Mouse (Mus musculus) brown adipose tissue, adult 24 weeks (tissue): ENCODE data around the gene Myh14. TPM values are rescaled to one million over a fixed set of nuclear protein-coding genes. Genes with fewer than 3 reads are reported as not detected.

ENCODE experiments used
- H3K27ac ChIP-seq: fragments of 200-500 bp; replicated peaks from 2 replicates; pipeline ENCODE4 v1.5.1; 2012; ENCODE audit warnings: low read depth, mild to moderate bottlenecking, low read length
- H3K4me1 ChIP-seq: fragments of 200-500 bp; 2 replicates; pipeline ENCODE4 v1.6.1; 2012; ENCODE audit warnings: low read length, mixed read lengths; ENCODE audit not compliant: control insufficient read depth, insufficient read depth, insufficient read length
- H3K4me3 ChIP-seq: fragments of 200-500 bp; 2 replicates; pipeline ENCODE4 v1.5.1; 2012; ENCODE audit warnings: low read depth, mild to moderate bottlenecking, low read length, moderate library complexity; ENCODE audit not compliant: insufficient read depth
- polyA plus RNA-seq: library from polyadenylated mRNA; stranded (reverse); fragments of >200 nt; gene quantifications from 2 replicates; pipeline ENCODE4 v1.2.4, GENCODE M21; 2012; ENCODE audit not compliant: missing spikeins, insufficient read depth, insufficient read length

The Myh14 gene
- polyA plus RNA-seq, 1 experiment: 7.3 TPM

GRCm38 (mm10) chr7:44685531-44686402 lies 15.1 kb upstream of the Myh14 start:
- Histone ChIP-seq H3K4me3 (no peak overlapping the region), H3K27ac (no peak overlapping the region), H3K4me1 (no peaks in the 10 kb centered on the region)

DNA sequence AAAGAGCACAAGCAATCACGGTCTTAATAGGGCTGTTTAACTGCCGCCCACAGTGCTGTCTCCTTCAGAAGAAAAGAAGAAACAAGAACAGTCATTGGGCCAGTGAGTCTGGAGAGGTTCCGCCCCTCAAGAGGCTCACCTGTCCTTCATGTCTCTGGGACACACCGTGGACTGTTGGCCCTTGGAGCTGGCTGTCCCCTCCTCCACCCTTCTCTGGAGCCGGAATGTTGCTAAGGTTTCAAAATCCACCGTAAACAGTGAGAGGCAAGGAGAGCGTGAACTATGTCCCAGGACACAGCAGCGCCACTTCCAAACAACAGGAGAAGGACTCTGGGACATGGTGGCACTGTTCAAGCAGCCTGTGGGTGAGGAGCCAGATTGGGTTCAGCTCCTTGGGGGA lies 13.0 kb upstream of the Myh14 start:
- Histone ChIP-seq H3K4me1 (no peaks in the 10 kb centered on the region), H3K27ac (no peak overlapping the region), H3K4me3 (no peak overlapping the region)

DNA sequence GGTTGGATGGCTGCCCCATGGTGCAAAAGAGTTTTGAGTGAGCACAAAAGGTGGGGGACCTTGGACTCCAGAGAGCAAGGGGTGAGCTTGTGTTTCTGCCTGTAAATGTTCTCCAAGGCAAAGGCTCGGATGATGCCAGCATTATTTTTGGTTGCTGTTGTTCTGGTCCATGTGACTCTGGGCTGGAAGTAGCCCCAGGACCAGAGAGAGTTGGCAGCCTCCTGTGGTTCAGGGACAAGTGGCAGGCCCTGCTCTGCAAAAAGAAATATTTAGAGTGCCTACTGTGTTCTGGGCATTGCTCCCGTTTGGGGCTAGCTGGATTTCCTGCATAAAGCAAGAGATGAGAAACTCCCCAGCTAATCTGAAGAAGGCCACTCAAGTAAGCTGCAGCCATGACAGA lies 6.0 kb upstream of the Myh14 start:
- Histone ChIP-seq H3K27ac (no peak overlapping the region), H3K4me3 (no peak overlapping the region), H3K4me1 (no peaks in the 10 kb centered on the region)

- no peaks in the 10 kb centered on the region for H3K4me1 ChIP-seq
- H3K27ac ChIP-seq: no peak overlapping the region
- H3K4me3 ChIP-seq: no peak overlapping the region
Observed at GRCm38 (mm10) chr7:44676126-44676525, 5.5 kb upstream of the Myh14 start.

DNA sequence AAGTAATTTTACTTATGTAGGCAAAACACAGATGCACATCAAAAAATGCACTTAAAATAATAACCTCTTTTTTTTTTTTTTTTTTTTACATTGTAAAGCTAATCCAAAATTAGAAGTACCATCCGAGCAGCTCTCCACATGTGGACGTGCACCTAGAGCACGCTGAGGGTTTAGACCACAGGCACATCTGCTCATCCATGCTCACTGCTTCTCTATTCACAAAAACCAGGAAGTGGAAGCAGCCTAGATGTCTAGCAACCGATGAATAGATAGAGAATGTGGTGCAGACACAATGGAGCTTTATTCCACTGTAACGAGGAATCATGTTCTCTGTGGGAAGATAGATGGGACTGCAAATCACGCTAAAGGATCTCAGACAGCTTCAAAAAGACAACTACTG lies 4.5 kb upstream of the Myh14 start:
- Histone ChIP-seq H3K27ac (no peak overlapping the region), H3K4me1 (no peaks in the 10 kb centered on the region), H3K4me3 (no peak overlapping the region)

DNA sequence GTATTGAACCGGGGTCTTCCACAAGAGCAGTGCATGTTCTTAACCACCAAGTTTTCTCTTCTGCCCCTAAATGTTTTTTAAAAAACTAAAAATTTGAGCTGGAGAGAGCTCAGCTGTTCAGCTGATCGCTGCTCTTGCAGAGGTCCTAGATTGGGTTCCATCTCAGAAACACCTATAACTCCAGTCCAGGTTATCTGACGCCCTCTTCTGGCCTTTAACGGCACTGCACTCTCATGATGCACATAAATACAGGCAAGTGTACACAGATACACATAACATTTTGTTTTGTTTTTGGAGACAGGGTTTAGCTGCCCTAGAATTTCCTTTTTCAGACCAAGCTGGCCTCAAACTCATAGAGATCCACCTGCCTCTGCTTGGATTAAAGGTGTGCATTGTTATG lies 3.9 kb upstream of the Myh14 start:
- Histone ChIP-seq H3K4me3 (no peak overlapping the region), H3K27ac (no peak overlapping the region), H3K4me1 (no peaks in the 10 kb centered on the region)

DNA sequence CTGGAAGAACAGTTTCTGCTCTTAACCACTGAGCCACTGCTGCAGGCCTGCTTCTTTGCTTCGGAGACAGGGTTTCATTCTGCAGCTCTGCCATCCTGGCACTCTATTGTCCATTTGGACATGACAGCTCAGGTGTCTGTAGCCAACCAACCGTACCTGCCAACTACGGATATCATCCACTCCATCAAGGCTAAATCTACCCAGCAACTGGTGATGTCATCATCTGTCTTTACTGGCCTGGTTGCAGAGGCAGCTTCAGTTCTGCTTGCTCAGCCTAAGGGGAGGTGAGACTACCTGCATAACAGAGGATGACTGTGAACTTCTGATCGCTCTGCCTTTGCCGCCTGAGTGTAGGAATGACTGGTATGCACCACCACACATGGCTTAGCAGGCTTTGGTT lies 1.6 kb upstream of the Myh14 start:
- Histone ChIP-seq H3K4me3 (no peak overlapping the region), H3K4me1 (no peaks in the 10 kb centered on the region)

DNA sequence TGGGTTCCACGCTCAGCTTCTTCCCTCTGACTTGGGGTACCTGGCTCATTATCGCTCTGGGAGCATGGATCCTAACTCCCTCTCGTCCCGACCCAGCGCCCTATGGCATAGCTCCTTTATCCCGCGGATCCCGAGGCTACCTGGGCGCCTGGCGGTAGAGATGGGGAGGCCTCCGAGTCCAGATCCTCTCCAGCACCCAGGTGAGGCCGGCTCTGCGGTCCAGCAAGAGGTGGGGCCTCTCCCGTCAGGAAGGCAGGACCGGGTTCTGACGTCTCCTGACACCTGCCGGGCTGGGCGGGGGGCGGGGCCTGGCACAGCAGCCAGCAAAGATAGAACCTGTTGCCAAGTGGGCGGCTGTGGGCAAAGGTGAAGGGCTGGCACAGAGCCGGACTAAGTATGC lies 1.5 kb downstream of the Myh14 start:
- H3K4me1 ChIP-seq: no peaks in the 10 kb centered on the region
- no peak overlapping the region for H3K27ac ChIP-seq
- no peak overlapping the region for H3K4me3 ChIP-seq

More for the DNA sequence above, 1.6 kb upstream of the Myh14 start:
- no peak overlapping the region for H3K27ac ChIP-seq

DNA sequence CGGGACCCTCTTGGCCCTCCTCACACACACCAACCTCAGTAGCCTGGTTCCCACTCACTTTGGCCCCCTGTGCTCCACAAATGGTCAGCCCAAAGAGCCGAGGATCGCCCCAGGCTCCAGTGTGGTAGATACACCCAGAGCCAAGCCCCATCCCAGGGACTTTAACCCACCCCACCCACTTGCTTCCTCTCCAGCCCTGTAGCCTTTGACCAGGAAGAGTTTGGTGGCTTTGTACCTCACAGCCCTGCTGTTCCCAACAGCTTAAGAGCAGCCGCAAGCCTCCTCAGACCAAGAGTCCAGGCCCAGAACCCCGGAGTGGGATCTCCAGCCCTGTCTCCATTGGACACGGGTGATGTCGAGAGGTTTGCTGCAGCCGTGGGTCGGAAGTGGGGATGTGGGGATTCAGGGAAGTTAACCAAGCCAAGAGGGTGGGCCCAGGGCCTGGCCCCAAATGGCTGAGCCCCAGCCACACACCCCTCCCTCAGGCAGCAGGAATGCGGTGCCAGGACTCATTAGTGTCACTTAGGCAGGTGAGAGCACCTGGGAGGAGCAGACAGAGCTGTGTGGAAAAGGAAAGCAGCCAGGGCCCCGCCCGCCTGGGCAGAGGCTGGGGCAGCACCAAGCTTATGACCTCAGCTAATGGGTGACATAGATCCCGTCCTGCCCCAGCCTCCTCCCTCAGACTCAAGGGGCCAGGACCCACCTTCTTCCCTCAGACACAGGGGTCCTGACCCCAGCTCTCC lies 2.5 kb downstream of the Myh14 start:
- Histone ChIP-seq H3K4me3 (no peak overlapping the region), H3K27ac (no peak overlapping the region), H3K4me1 (no peaks in the 10 kb centered on the region)

- no peak overlapping the region for H3K4me3 ChIP-seq
- H3K27ac ChIP-seq: no peak overlapping the region
- H3K4me1 ChIP-seq: no peaks in the 10 kb centered on the region
Observed at GRCm38 (mm10) chr7:44666462-44666861, 4.2 kb downstream of the Myh14 start.

- no peaks in the 10 kb centered on the region for H3K4me1 ChIP-seq
- no peak overlapping the region for H3K4me3 ChIP-seq
- H3K27ac ChIP-seq: no peak overlapping the region
Observed at GRCm38 (mm10) chr7:44664731-44665130, 5.9 kb downstream of the Myh14 start.

DNA sequence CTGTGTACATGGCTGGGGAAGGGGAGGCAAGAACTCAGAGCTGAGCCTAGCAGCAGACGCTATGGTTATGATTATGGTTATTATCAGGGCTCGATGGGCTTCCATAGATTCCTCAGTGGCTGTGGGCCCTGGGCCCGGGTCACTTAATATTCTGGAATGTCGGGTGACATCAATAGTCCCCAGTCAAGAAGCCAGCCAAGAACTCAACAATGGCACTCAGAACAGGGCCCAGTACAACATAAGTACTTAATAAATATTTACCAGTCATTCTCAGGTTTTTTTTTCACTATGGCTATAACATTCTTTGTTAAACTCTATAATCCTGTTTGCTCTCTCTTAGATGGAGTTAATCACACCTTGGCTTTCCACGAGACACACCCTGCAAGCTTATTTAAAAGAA lies 7.1 kb downstream of the Myh14 start:
- Histone ChIP-seq H3K4me3 (no peak overlapping the region), H3K4me1 (no peaks in the 10 kb centered on the region), H3K27ac (no peak overlapping the region)

GRCm38 (mm10) chr7:44662569-44662968 lies 8.1 kb downstream of the Myh14 start:
- H3K4me1 ChIP-seq: no peaks in the 10 kb centered on the region
- H3K27ac ChIP-seq: no peak overlapping the region

DNA sequence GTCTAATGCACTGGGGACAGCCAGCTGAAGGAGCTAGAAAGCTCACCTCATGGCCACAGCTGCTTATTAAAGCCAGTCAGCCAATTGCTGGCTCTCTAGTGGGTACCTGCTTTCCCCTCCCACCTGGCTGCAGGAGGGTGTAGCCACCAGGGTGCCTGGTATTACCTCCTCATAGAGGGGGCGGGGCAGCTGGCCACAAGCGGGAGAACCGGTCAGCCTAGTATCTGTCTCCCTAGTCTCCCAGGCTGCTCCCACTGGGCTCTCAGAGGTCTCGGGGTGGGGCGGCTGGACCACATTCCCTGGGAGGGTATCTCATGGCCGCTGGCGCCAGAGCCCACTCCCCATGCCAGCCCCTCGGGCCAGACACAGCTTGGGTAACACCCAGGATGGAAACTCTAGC lies 8.5 kb downstream of the Myh14 start:
- Histone ChIP-seq H3K4me1 (no peaks in the 10 kb centered on the region), H3K27ac (no peak overlapping the region), H3K4me3 (no peak overlapping the region)

More at GRCm38 (mm10) chr7:44662569-44662968, 8.1 kb downstream of the Myh14 start:
- no peak overlapping the region for H3K4me3 ChIP-seq

DNA sequence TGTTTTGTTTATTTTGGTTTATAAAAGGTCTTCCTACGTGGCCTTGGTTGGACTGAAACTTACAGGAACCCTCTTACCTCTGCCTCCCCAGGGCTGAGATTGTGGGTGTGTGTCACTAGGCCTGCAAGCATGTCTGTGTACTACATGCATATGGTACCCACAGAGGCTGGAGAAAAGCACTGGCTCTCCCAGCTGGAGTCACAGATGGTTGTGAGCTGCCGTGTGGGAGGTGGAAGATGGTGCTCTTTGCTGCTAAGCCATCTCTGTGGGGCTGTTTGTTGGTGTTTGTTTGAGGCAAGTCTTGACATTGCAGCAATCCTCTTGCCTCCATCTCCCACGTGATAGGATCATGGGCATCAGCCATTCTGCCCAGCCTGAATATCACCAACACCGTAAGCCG lies 9.4 kb downstream of the Myh14 start:
- Histone ChIP-seq H3K4me3 (no peak overlapping the region), H3K27ac (no peak overlapping the region), H3K4me1 (no peaks in the 10 kb centered on the region)

DNA sequence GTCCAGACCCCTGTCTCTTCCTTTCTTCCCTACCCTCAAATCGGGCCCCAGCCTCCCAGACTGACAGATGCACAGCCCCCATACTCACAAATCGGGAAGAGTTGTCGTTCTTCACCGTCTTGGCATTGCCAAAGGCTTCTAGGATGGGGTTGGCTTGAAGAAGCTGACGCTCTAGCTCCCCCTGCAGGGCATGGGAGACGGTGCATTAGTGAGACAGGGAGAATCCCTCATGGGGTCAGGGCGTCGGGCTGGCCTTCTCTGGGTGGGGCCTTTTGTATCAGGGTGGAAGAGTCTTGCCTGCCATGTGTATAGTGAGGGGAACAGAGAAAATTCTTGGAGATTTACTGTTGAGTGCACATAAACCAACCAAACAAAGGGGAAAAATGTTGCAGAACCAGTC lies 15.1 kb downstream of the Myh14 start:
- Histone ChIP-seq H3K4me3 (no peak overlapping the region), H3K4me1 (no peaks in the 10 kb centered on the region), H3K27ac (no peak overlapping the region)
